Comparison of ENCODE assay signal across 11 mouse cellular contexts in the genomic region with DNA sequence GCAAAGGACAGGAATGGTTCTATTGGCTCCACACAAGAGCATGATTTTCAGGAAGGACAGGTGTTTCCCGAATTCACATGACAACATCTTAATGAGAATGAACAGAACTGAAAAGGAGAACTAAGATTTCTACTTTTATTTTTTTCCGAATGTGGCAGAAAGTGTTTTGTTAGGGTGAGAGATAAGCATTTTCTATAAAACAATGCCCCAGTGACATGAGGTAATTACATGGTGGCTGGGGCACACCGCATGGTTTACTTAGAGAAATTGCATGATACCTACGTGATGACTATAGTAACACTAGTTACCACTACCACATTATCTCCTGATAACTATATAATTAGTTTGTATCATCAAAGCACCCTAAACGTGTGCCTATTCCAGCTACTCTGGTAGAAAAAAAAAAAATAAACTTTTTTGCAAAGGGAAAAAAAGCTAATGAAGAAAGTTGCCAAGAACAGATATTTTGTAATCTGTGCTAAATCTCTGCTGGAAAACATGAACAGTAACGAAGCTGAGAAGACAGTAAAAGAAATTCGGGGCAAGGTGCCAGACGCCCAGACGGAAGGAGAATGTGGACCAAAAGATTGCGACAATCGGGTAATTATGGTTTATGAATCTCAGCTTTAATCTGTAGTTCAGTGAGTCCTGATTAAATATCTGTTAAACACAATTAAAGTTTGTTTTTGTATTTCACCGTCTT.
DNase-seq lines count a peak whose midpoint lies in the region; ATAC-seq and TF ChIP-seq lines count a peak whose summit lies in the region.
"Had no signal": no experiment of that assay in that cellular context is flagged by ENCODE, and none has a peak within 500 bp of the region (broad histone marks: within the 10 kb centered on the region; RNA-seq: fewer than 3 reads in every experiment).

No protein-coding gene starts in this region.

- H3K36me3 ChIP-seq in embryonic facial prominence, embryonic 10.5 days (replicated peaks): no peaks in the 10 kb centered on the region
- H3K36me3 ChIP-seq: neural tube, embryonic 15.5 days had no signal

- DNase-seq in left cerebral cortex, postnatal 4 days: peak; percentile 35
- DNase-seq in left cerebral cortex, adult 8-10 months (ENCODE audit: low spot score in 2 of 2): no peak
- peak; percentile 61 to 62 for DNase-seq in cerebellum, adult 18-20 months
- peak; percentile 79 for DNase-seq in gastrocnemius, adult 2 months
- peak; percentile 32 to 70 for DNase-seq in lung, postnatal 4 days
- DNase-seq in natural killer cell, adult 2 months (ENCODE audit: low spot score in 2 of 2): no peak
- DNase-seq in embryonic facial prominence, embryonic 10.5 days (ENCODE audit: low spot score): no peak
- DNase-seq: embryo, embryonic 11 days had no signal

- no peak for ATAC-seq in megakaryocyte progenitor cell, adult 5-6 weeks (replicated peaks; ENCODE audit: poor library complexity)
- ATAC-seq: Patski had no signal

- intact Hi-C loops in left cerebral cortex, postnatal 4 days (cut with DNase I): no loop called here
- intact Hi-C loops in gastrocnemius, adult 2 months (cut with DNase I): no loop called here

- no peak for TF ChIP-seq CTCF in gastrocnemius, adult 2 months (IDR thresholded peaks at IDR 0.05)

- H3K27ac ChIP-seq in gastrocnemius, adult 2 months: peak overlapping the region; percentile 76
- H3K27ac ChIP-seq in embryonic facial prominence, embryonic 10.5 days (replicated peaks): no peak overlapping the region
- H3K27ac ChIP-seq: neural tube, embryonic 15.5 days had no signal

- H3K4me3 ChIP-seq in gastrocnemius, adult 2 months: no peak overlapping the region
- H3K4me3 ChIP-seq in embryonic facial prominence, embryonic 10.5 days: no peak overlapping the region
- H3K4me3 ChIP-seq: neural tube, embryonic 15.5 days had no signal

- 89% methylated on average over 12 of the region's 12 CpGs for WGBS in embryonic facial prominence, embryonic 10.5 days

- no peaks in the 10 kb centered on the region for H3K9me3 ChIP-seq in embryonic facial prominence, embryonic 10.5 days
- H3K9me3 ChIP-seq: neural tube, embryonic 15.5 days had no signal

- no peaks in the 10 kb centered on the region for H3K27me3 ChIP-seq in embryonic facial prominence, embryonic 10.5 days (replicated peaks; ENCODE audit: low read depth, poor library complexity, severe bottlenecking)
- H3K27me3 ChIP-seq: neural tube, embryonic 15.5 days; Patski had no signal

- H3K4me1 ChIP-seq in embryonic facial prominence, embryonic 10.5 days: peaks cover 17% of the 10 kb centered on the region

Comparison
In these comparisons a context has a peak if more than half of its experiments do, and no peak if none do; other contexts are left out.
1. DNase-seq: peak in left cerebral cortex, postnatal 4 days (single experiment), cerebellum, adult 18-20 months (2 of 2), gastrocnemius, adult 2 months (single experiment) and lung, postnatal 4 days (2 of 2); none in left cerebral cortex, adult 8-10 months (0 of 2), natural killer cell, adult 2 months (0 of 2) and embryonic facial prominence, embryonic 10.5 days (single experiment).